8 mouse cellular contexts compared by ENCODE assay signal in the genomic region with DNA sequence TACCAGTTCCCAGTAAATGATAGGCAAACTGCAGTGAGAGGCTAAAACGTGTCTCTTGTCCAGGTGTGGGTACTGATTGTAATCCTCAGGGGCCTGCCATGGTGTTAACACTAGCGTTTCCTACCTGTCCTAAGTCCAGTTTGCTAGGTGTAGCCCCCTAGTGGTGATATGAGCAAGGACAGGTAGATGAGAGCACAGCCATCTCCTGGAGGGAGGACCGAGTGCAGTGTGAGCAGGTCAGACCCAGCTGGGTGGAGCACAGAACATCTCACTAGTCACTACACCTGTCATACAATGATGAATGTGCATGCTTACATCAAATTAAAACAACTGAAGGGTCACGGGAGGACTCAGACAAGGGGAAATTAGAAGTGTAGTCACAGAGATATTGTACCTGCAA.
DNase-seq lines count a peak whose midpoint lies in the region; ATAC-seq lines count a peak whose summit lies in the region.

No protein-coding gene starts in this region.

- 0 out of 2 replicates have a peak, but pooled peaks have one; percentile 23 for ATAC-seq in midbrain, embryonic 12.5 days (ENCODE audit: low FRiP score, low read depth)
- ATAC-seq in midbrain, embryonic 16.5 days, result no peak

- no peak overlapping the region for H3K4me3 ChIP-seq in midbrain, embryonic 12.5 days
- H3K4me3 ChIP-seq in midbrain, embryonic 16.5 days (ENCODE audit: low read depth, low read length), result no peak overlapping the region
- H3K4me3 ChIP-seq in embryonic facial prominence, embryonic 10.5 days, result no peak overlapping the region

- no peak overlapping the region for H3K4me2 ChIP-seq in midbrain, embryonic 12.5 days (replicated peaks)
- no peak overlapping the region for H3K4me2 ChIP-seq in midbrain, embryonic 16.5 days (ENCODE audit: low read length)

- H3K27me3 ChIP-seq in midbrain, embryonic 12.5 days, result no peaks in the 10 kb centered on the region
- H3K27me3 ChIP-seq in midbrain, embryonic 16.5 days (ENCODE audit: control insufficient read depth, insufficient read depth, low read depth, low read length), result no peaks in the 10 kb centered on the region
- no peaks in the 10 kb centered on the region for H3K27me3 ChIP-seq in embryonic facial prominence, embryonic 10.5 days (replicated peaks; ENCODE audit: low read depth, poor library complexity, severe bottlenecking)
- H3K27me3 ChIP-seq in splenic B cell, adult 2 months (ENCODE audit: control insufficient read depth, insufficient read depth, low read length, poor library complexity, severe bottlenecking), result no peaks in the 10 kb centered on the region

- H3K9ac ChIP-seq in midbrain, embryonic 12.5 days (replicated peaks), result no peak overlapping the region
- no peak overlapping the region for H3K9ac ChIP-seq in midbrain, embryonic 16.5 days (ENCODE audit: low read depth, low read length)

- no peak overlapping the region for H3K27ac ChIP-seq in midbrain, embryonic 12.5 days (replicated peaks)
- H3K27ac ChIP-seq in midbrain, embryonic 16.5 days (ENCODE audit: low read length), result no peak overlapping the region
- H3K27ac ChIP-seq in embryonic facial prominence, embryonic 10.5 days (replicated peaks), result no peak overlapping the region

- DNase-seq in cerebellum, adult 9-10 months, result peak; percentile 31
- no peak for DNase-seq in cerebellum, adult 8-10 months
- DNase-seq in embryonic facial prominence, embryonic 10.5 days (ENCODE audit: low spot score), result peak; percentile 12
- DNase-seq in splenic B cell, adult 2 months (ENCODE audit: low read depth, low spot score), result peak; percentile 74
- no peak for DNase-seq in gastrocnemius, postnatal 14 days
- DNase-seq in left cerebral cortex, postnatal 14 days (ENCODE audit: low spot score in 2 of 2), result no peak

- H3K36me3 ChIP-seq in midbrain, embryonic 12.5 days, result no peaks in the 10 kb centered on the region
- H3K36me3 ChIP-seq in midbrain, embryonic 16.5 days (ENCODE audit: control insufficient read depth, insufficient read depth, low read length), result no peaks in the 10 kb centered on the region
- no peaks in the 10 kb centered on the region for H3K36me3 ChIP-seq in embryonic facial prominence, embryonic 10.5 days (replicated peaks)
- H3K36me3 ChIP-seq in splenic B cell, adult 2 months (ENCODE audit: control insufficient read depth, insufficient read depth, low read length, poor library complexity, severe bottlenecking), result no peaks in the 10 kb centered on the region

- 80% methylated on average over 4 of the region's 4 CpGs for WGBS in midbrain, embryonic 12.5 days
- WGBS in midbrain, embryonic 16.5 days, result 83% methylated on average over 4 of the region's 4 CpGs
- 72% methylated on average over 4 of the region's 4 CpGs for WGBS in embryonic facial prominence, embryonic 10.5 days

- H3K9me3 ChIP-seq in midbrain, embryonic 12.5 days, result no peaks in the 10 kb centered on the region
- H3K9me3 ChIP-seq in midbrain, embryonic 16.5 days (replicated peaks; ENCODE audit: control insufficient read depth, low read length, poor library complexity, severe bottlenecking), result no peaks in the 10 kb centered on the region
- H3K9me3 ChIP-seq in embryonic facial prominence, embryonic 10.5 days, result no peaks in the 10 kb centered on the region

- intact Hi-C loops in gastrocnemius, postnatal 14 days (cut with DNase I; ENCODE audit: low total_unique reads), result no loop called here
- intact Hi-C loops in left cerebral cortex, postnatal 14 days (cut with DNase I), result no loop called here

- H3K4me1 ChIP-seq in midbrain, embryonic 12.5 days, result 0 out of 2 replicates have a peak, but pooled peaks cover 10% of the 10 kb centered on the region
- H3K4me1 ChIP-seq in midbrain, embryonic 16.5 days (ENCODE audit: control insufficient read depth, insufficient read depth, low read length), result peaks cover 2% of the 10 kb centered on the region; the same call in 1 of the 2 replicates
- peaks cover 6% of the 10 kb centered on the region; the same call in 1 of the 2 replicates for H3K4me1 ChIP-seq in embryonic facial prominence, embryonic 10.5 days

Comparison
In these comparisons a context has a peak if more than half of its experiments do, and no peak if none do; other contexts are left out.
1. DNase-seq: peak in cerebellum, adult 9-10 months (single experiment), embryonic facial prominence, embryonic 10.5 days (single experiment) and splenic B cell, adult 2 months (single experiment); none in cerebellum, adult 8-10 months (single experiment), gastrocnemius, postnatal 14 days (single experiment) and left cerebral cortex, postnatal 14 days (0 of 2).